Comparison of ENCODE assay signal across 9 mouse cellular contexts in genomic region chr10:119050017-119050685, GRCm38 (mm10).
DNase-seq lines count a peak whose midpoint lies in the region; ATAC-seq and TF ChIP-seq lines count a peak whose summit lies in the region.
"Had no signal": no experiment of that assay in that cellular context is flagged by ENCODE, and none has a peak within 500 bp of the region (broad histone marks: within the 10 kb centered on the region; RNA-seq: fewer than 3 reads in every experiment).

No protein-coding gene starts in this region.

- H3K36me3 ChIP-seq in lung, postnatal 0 days (ENCODE audit: insufficient read depth, low read length): no peaks in the 10 kb centered on the region
- H3K36me3 ChIP-seq: heart, embryonic 10.5 days had no signal

- no peak for ATAC-seq in lung, postnatal 0 days
- ATAC-seq in erythroid progenitor cell, adult 5-6 weeks (replicated peaks; ENCODE audit: low FRiP score, poor library complexity, severe bottlenecking): no peak

- no peak overlapping the region for H3K27ac ChIP-seq in lung, postnatal 0 days (ENCODE audit: low read length)
- H3K27ac ChIP-seq: heart, embryonic 10.5 days had no signal

- TF ChIP-seq EP300 in lung, postnatal 0 days (IDR thresholded peaks at IDR 0.05): no peak

- TF ChIP-seq CTCF in lung, postnatal 0 days (IDR thresholded peaks at IDR 0.05): peak; percentile 57

- no peak overlapping the region for H3K4me2 ChIP-seq in lung, postnatal 0 days (replicated peaks; ENCODE audit: low read depth, low read length)

- DNase-seq in lung, postnatal 0 days (ENCODE audit: low spot score): no peak
- DNase-seq in lung, adult 18-20 months: no peak
- peak; percentile 68 for DNase-seq in ES-CJ7 (ENCODE audit: low read depth, low spot score)
- DNase-seq in induced T-regulatory cell, adult 2 months (ENCODE audit: low read depth): peak; percentile 83
- peak; percentile 22 to 42 for DNase-seq in thymus, postnatal 10 days (ENCODE audit: low spot score in 2 of 2)
- no peak for DNase-seq in right cerebral cortex, adult 18-20 months
- DNase-seq: kidney, postnatal 25 days had no signal

- H3K27me3 ChIP-seq in lung, postnatal 0 days (replicated peaks; ENCODE audit: insufficient read depth, low read length): no peaks in the 10 kb centered on the region

- no peaks in the 10 kb centered on the region for H3K9me3 ChIP-seq in lung, postnatal 0 days (ENCODE audit: low read length)
- H3K9me3 ChIP-seq: heart, embryonic 10.5 days had no signal

- WGBS in lung, postnatal 0 days: 76% methylated on average over 18 of the region's 18 CpGs

- no peak overlapping the region for H3K9ac ChIP-seq in lung, postnatal 0 days (replicated peaks; ENCODE audit: low read depth)

- no peak overlapping the region for H3K4me3 ChIP-seq in lung, postnatal 0 days (ENCODE audit: low read depth, low read length)
- H3K4me3 ChIP-seq: heart, embryonic 10.5 days had no signal

- H3K4me1 ChIP-seq in lung, postnatal 0 days (ENCODE audit: insufficient read depth, low read depth, low read length): peaks cover 19% of the 10 kb centered on the region; the same call in 1 of the 2 replicates

Comparison
In these comparisons a context has a peak if more than half of its experiments do, and no peak if none do; other contexts are left out.
1. DNase-seq: peak in ES-CJ7 (single experiment), induced T-regulatory cell, adult 2 months (single experiment) and thymus, postnatal 10 days (2 of 2); none in lung, postnatal 0 days (single experiment), lung, adult 18-20 months (0 of 2) and right cerebral cortex, adult 18-20 months (single experiment).